Mouse (Mus musculus): ENCODE results near the gene Fastkd1. TPM values are rescaled to one million over a fixed set of nuclear protein-coding genes. Genes with fewer than 3 reads are reported as not detected.

The Fastkd1 gene
- 22.3 and 22.7 TPM in 2 replicates for polyA plus RNA-seq (2014; fragmentation: Nextera tagmentation; extraction: Ambion mirVana)

DNA sequence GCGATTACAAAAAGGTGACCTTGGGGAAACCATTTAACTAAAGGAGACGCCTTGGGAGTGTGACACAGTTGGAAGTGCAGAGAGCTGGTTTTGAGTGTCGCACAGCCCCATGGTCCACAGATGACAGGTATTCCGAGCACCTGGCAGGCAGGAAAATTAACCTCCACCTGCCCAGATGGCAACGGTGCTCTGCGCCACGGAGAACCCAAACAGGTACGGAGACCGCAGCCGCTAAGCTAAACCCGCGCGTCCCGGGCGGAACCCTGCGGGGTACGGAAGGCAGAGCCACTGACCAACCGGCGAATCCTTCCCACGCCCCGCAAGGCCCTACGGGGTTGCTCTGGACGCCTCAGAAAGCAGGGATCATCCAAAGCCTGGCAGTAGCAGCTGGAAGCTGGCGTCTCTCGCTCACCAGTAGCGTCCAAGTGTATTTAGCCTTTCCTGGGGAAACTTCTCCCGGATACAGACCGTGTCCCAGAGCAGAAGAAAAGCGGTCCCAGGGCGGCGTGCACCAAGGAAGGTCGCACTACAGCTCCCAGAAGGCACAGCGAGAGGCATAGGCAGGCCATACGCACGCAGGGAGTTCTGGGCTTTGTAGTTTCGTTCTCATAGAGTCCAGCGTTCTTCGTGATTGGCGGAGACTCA is at the start of gene Fastkd1:
Gene Fastkd1, minus strand, starts transcription at position 536 of the 645 bp plus-strand sequence.
- Histone ChIP-seq H3K9me3 (ENCODE audit: control insufficient read depth, low read length) (no peaks in the 10 kb centered on the region), H3K27ac (ENCODE audit: low read depth, low read length) (no peak within 1 kb of the TSS), H3K9ac (ENCODE audit: low read length) (peak within 1 kb of the TSS; percentile 70), H3K27me3 (ENCODE audit: control insufficient read depth, insufficient read depth, low read length) (no peaks in the 10 kb centered on the region), H3K4me3 (ENCODE audit: low read depth, low read length) (peak within 1 kb of the TSS; percentile 64), H3K4me2 (ENCODE audit: low read depth, low read length, severe bottlenecking) (peak within 1 kb of the TSS; percentile 74), H3K36me3 (ENCODE audit: control insufficient read depth, insufficient read depth, low read length) (no peaks in the 10 kb centered on the region), H3K4me1 (replicated peaks; ENCODE audit: control insufficient read depth, insufficient read depth, low read length) (no peaks in the 10 kb centered on the region)
- under 1% methylated on average over 39 of the region's 39 CpGs for WGBS
- DNase-seq (ENCODE audit: low spot score) (peak; percentile 86), ATAC-seq (replicated peaks; ENCODE audit: low FRiP score) (peak; percentile 99)

- H3K4me1 ChIP-seq (replicated peaks; ENCODE audit: control insufficient read depth, insufficient read depth, low read length): no peaks in the 10 kb centered on the region
- H3K9me3 ChIP-seq (ENCODE audit: control insufficient read depth, low read length): no peaks in the 10 kb centered on the region
- H3K27ac ChIP-seq (ENCODE audit: low read depth, low read length): no peak overlapping the region
- DNase-seq (ENCODE audit: low spot score) (no peak), ATAC-seq (replicated peaks; ENCODE audit: low FRiP score) (no peak)
- 59% methylated on average over 5 of the region's 5 CpGs for WGBS
- H3K27me3 ChIP-seq (ENCODE audit: control insufficient read depth, insufficient read depth, low read length): no peaks in the 10 kb centered on the region
- no peak overlapping the region for H3K9ac ChIP-seq (ENCODE audit: low read length)
- no peak overlapping the region for H3K4me2 ChIP-seq (ENCODE audit: low read depth, low read length, severe bottlenecking)
- no peaks in the 10 kb centered on the region for H3K36me3 ChIP-seq (ENCODE audit: control insufficient read depth, insufficient read depth, low read length)
- no peak overlapping the region for H3K4me3 ChIP-seq (ENCODE audit: low read depth, low read length)
These were observed 47.7 kb upstream of the Fastkd1 start for GRCm38 (mm10) chr2:69760980-69761379.

DNA sequence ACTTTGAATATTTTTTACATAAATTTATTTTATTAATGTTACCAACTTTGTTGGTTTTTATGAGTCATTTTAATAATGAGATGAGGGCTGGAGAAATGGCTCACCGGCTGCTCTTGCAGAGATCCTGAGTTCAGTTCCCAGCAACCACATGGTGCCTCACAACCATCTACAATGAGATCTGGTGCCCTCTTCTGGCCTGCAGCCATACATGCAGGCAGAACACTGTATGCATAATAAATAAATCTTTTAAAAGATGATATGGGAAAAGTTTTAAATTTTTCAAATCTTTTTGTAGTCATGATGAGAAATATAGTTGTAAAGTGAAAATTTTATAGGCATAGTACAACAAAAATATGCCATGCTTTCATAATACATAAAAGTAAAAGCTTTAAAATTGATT is 31.8 kb upstream of the Fastkd1 start:
- DNase-seq (ENCODE audit: low spot score) (no peak), ATAC-seq (replicated peaks; ENCODE audit: low FRiP score) (no peak)
- no peaks in the 10 kb centered on the region for H3K27me3 ChIP-seq (ENCODE audit: control insufficient read depth, insufficient read depth, low read length)
- no peak overlapping the region for H3K4me2 ChIP-seq (ENCODE audit: low read depth, low read length, severe bottlenecking)
- WGBS: 93% methylated on average over 1 of the region's 1 CpGs
- H3K36me3 ChIP-seq (ENCODE audit: control insufficient read depth, insufficient read depth, low read length): peaks cover 10% of the 10 kb centered on the region
- H3K4me3 ChIP-seq (ENCODE audit: low read depth, low read length): no peak overlapping the region
- H3K9ac ChIP-seq (ENCODE audit: low read length): no peak overlapping the region
- no peaks in the 10 kb centered on the region; the same call in 1 of the 2 replicates for H3K9me3 ChIP-seq (ENCODE audit: control insufficient read depth, low read length)
- H3K27ac ChIP-seq (ENCODE audit: low read depth, low read length): no peak overlapping the region
- no peaks in the 10 kb centered on the region for H3K4me1 ChIP-seq (replicated peaks; ENCODE audit: control insufficient read depth, insufficient read depth, low read length)

GRCm38 (mm10) chr2:69723519-69723825 is 10.2 kb upstream of the Fastkd1 start:
- 3% methylated on average over 13 of the region's 13 CpGs for WGBS

GRCm38 (mm10) chr2:69722650-69723518 is 9.6 kb upstream of the Fastkd1 start:
- DNase-seq (ENCODE audit: low spot score): peak; percentile 97
- WGBS: under 1% methylated on average over 88 of the region's 91 CpGs
- Histone ChIP-seq H3K4me2 (ENCODE audit: low read depth, low read length, severe bottlenecking) (peak overlapping the region; percentile 66), H3K27me3 (ENCODE audit: control insufficient read depth, insufficient read depth, low read length) (no peaks in the 10 kb centered on the region), H3K27ac (ENCODE audit: low read depth, low read length) (peak overlapping the region; percentile 70), H3K4me1 (replicated peaks; ENCODE audit: control insufficient read depth, insufficient read depth, low read length) (no peaks in the 10 kb centered on the region), H3K4me3 (ENCODE audit: low read depth, low read length) (peak overlapping the region; percentile 91), H3K36me3 (ENCODE audit: control insufficient read depth, insufficient read depth, low read length) (no peaks in the 10 kb centered on the region), H3K9me3 (ENCODE audit: control insufficient read depth, low read length) (no peaks in the 10 kb centered on the region), H3K9ac (ENCODE audit: low read length) (peak overlapping the region; percentile 90)
- peak; percentile 96 for ATAC-seq (replicated peaks; ENCODE audit: low FRiP score)

More at GRCm38 (mm10) chr2:69723519-69723825, 10.2 kb upstream of the Fastkd1 start:
- Histone ChIP-seq H3K27me3 (ENCODE audit: control insufficient read depth, insufficient read depth, low read length) (no peaks in the 10 kb centered on the region), H3K4me3 (ENCODE audit: low read depth, low read length) (peak overlapping the region; percentile 91), H3K4me2 (ENCODE audit: low read depth, low read length, severe bottlenecking) (peak overlapping the region; percentile 66), H3K9ac (ENCODE audit: low read length) (peak overlapping the region; percentile 90), H3K36me3 (ENCODE audit: control insufficient read depth, insufficient read depth, low read length) (no peaks in the 10 kb centered on the region), H3K9me3 (ENCODE audit: control insufficient read depth, low read length) (no peaks in the 10 kb centered on the region), H3K27ac (ENCODE audit: low read depth, low read length) (no peak overlapping the region), H3K4me1 (replicated peaks; ENCODE audit: control insufficient read depth, insufficient read depth, low read length) (no peaks in the 10 kb centered on the region)
- DNase-seq (ENCODE audit: low spot score): peak; percentile 50
- ATAC-seq (replicated peaks; ENCODE audit: low FRiP score): peak; percentile 2; the same call in 1 of the 2 replicates

GRCm38 (mm10) chr2:69722273-69722649 is 8.9 kb upstream of the Fastkd1 start, which contains the start of gene Ppig:
TSS of gene Ppig (plus strand) at chr2:69722545.
- WGBS: 7% methylated on average over 12 of the region's 12 CpGs
- H3K9me3 ChIP-seq (ENCODE audit: control insufficient read depth, low read length): no peaks in the 10 kb centered on the region
- no peaks in the 10 kb centered on the region for H3K36me3 ChIP-seq (ENCODE audit: control insufficient read depth, insufficient read depth, low read length)
- H3K4me1 ChIP-seq (replicated peaks; ENCODE audit: control insufficient read depth, insufficient read depth, low read length): no peaks in the 10 kb centered on the region
- ATAC-seq (replicated peaks; ENCODE audit: low FRiP score) (peak; percentile 56), DNase-seq (ENCODE audit: low spot score) (no peak)
- H3K4me2 ChIP-seq (ENCODE audit: low read depth, low read length, severe bottlenecking): peak within 1 kb of the TSS; percentile 66
- peak within 1 kb of the TSS; percentile 90 for H3K9ac ChIP-seq (ENCODE audit: low read length)
- H3K27me3 ChIP-seq (ENCODE audit: control insufficient read depth, insufficient read depth, low read length): no peaks in the 10 kb centered on the region
- H3K4me3 ChIP-seq (ENCODE audit: low read depth, low read length): peak within 1 kb of the TSS; percentile 91
- peak within 1 kb of the TSS; percentile 70 for H3K27ac ChIP-seq (ENCODE audit: low read depth, low read length)

DNA sequence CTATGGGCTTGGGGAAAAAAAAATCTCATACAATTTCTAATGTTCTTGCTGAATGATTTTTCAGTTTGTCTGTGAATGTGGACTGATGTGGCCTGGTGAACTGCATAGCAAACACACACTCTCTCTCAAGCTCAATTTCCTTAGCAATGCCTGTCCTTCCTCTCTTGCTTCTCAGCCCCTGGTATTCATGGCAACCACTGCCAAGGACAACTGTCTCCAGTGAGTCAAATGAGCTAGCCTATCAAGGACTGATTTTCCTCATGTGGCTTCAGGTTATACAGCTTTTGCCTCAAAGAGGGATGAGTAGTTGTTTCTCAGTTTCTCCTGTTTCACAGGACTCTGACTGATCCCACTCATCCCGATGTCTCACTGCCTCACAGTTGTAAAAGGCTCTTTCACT is 5.8 kb upstream of the Fastkd1 start:
- WGBS: 79% methylated on average over 1 of the region's 1 CpGs
- no peak overlapping the region for H3K4me2 ChIP-seq (ENCODE audit: low read depth, low read length, severe bottlenecking)
- H3K9ac ChIP-seq (ENCODE audit: low read length): no peak overlapping the region
- H3K9me3 ChIP-seq (ENCODE audit: control insufficient read depth, low read length): no peaks in the 10 kb centered on the region
- no peaks in the 10 kb centered on the region for H3K4me1 ChIP-seq (replicated peaks; ENCODE audit: control insufficient read depth, insufficient read depth, low read length)
- ATAC-seq (replicated peaks; ENCODE audit: low FRiP score) (no peak), DNase-seq (ENCODE audit: low spot score) (no peak)
- no peak overlapping the region for H3K27ac ChIP-seq (ENCODE audit: low read depth, low read length)
- H3K27me3 ChIP-seq (ENCODE audit: control insufficient read depth, insufficient read depth, low read length): no peaks in the 10 kb centered on the region
- no peaks in the 10 kb centered on the region for H3K36me3 ChIP-seq (ENCODE audit: control insufficient read depth, insufficient read depth, low read length)
- H3K4me3 ChIP-seq (ENCODE audit: low read depth, low read length): no peak overlapping the region

- no peak for ATAC-seq (replicated peaks; ENCODE audit: low FRiP score)
- Histone ChIP-seq H3K9me3 (ENCODE audit: control insufficient read depth, low read length) (no peaks in the 10 kb centered on the region), H3K4me3 (ENCODE audit: low read depth, low read length) (no peak overlapping the region), H3K27me3 (ENCODE audit: control insufficient read depth, insufficient read depth, low read length) (no peaks in the 10 kb centered on the region), H3K9ac (ENCODE audit: low read length) (no peak overlapping the region), H3K27ac (ENCODE audit: low read depth, low read length) (no peak overlapping the region), H3K4me1 (replicated peaks; ENCODE audit: control insufficient read depth, insufficient read depth, low read length) (no peaks in the 10 kb centered on the region), H3K36me3 (ENCODE audit: control insufficient read depth, insufficient read depth, low read length) (no peaks in the 10 kb centered on the region), H3K4me2 (ENCODE audit: low read depth, low read length, severe bottlenecking) (no peak overlapping the region)
- WGBS: 86% methylated on average over 3 of the region's 3 CpGs
- no peak for DNase-seq (ENCODE audit: low spot score)
These were observed 3.2 kb upstream of the Fastkd1 start for GRCm38 (mm10) chr2:69716483-69716882.
